Mouse (Mus musculus) erythroblast, embryonic 14.5 days (primary cell): ENCODE data around the gene Pllp. TPM values are rescaled to one million over a fixed set of nuclear protein-coding genes. Genes with fewer than 3 reads are reported as not detected.

ENCODE experiments used
- H3K27me3 ChIP-seq: 2 replicates; pipeline ENCODE4 v1.6.1; 2012; ENCODE audit warnings: inconsistent platforms; ENCODE audit not compliant: control insufficient read depth
- H3K36me3 ChIP-seq: 2 replicates; pipeline ENCODE4 v1.6.1; 2012; ENCODE audit warnings: mild to moderate bottlenecking, inconsistent platforms; ENCODE audit not compliant: control insufficient read depth
- H3K4me1 ChIP-seq: 2 replicates; pipeline ENCODE4 v1.6.1; 2012; ENCODE audit warnings: inconsistent platforms; ENCODE audit not compliant: control insufficient read depth
- H3K4me3 ChIP-seq: replicated peaks from 2 replicates; pipeline ENCODE3; 2012; ENCODE audit warnings: moderate library complexity, mild to moderate bottlenecking, inconsistent platforms
- H3K9me3 ChIP-seq: 2 replicates; pipeline ENCODE4 v1.6.1; 2012; ENCODE audit warnings: low read length, inconsistent platforms, mixed read lengths; ENCODE audit not compliant: control insufficient read depth
- GATA1 ChIP-seq: IDR thresholded peaks from 2 replicates; pipeline ENCODE4 v1.6.1; 2012; ENCODE audit warnings: low read length, inconsistent platforms, mixed read lengths
- TAL1 ChIP-seq: IDR thresholded peaks from 3 replicates; pipeline ENCODE4 v1.6.1; 2012; ENCODE audit warnings: low read length, inconsistent platforms, mixed read lengths
- polyA plus RNA-seq: library from polyadenylated mRNA; stranded (reverse); fragments of >175 nt; gene quantifications from 2 replicates; pipeline ENCODE4 v1.2.3, GENCODE M21; 2012

Pllp gene
- not detected in 2 replicates for polyA plus RNA-seq

GRCm38 (mm10) chr8:94695994-94696384 is at the start of gene Pllp:
Gene Pllp, minus strand, starts transcription at chr8:94696278.
- TF ChIP-seq TAL1, result no peak
- no peak for TF ChIP-seq GATA1
- Histone ChIP-seq H3K4me1 (peaks cover 8% of the 10 kb centered on the region), H3K9me3 (peaks cover 2% of the 10 kb centered on the region; the same call in 1 of the 2 replicates), H3K4me3 (peak within 1 kb of the TSS; percentile 46), H3K27me3 (peaks cover 73% of the 10 kb centered on the region), H3K36me3 (no peaks in the 10 kb centered on the region)

- H3K36me3 ChIP-seq, result no peaks in the 10 kb centered on the region
- H3K9me3 ChIP-seq, result peaks cover 4% of the 10 kb centered on the region
- peaks cover 18% of the 10 kb centered on the region for H3K4me1 ChIP-seq
- TF ChIP-seq GATA1 (no peak), TAL1 (no peak)
- H3K4me3 ChIP-seq, result no peak within 1 kb of the TSS
- H3K27me3 ChIP-seq, result peaks cover 35% of the 10 kb centered on the region
These were observed 49.6 kb upstream of the Pllp start, which contains the start of gene Ccl22 for GRCm38 (mm10) chr8:94745476-94746184. Gene Ccl22, plus strand, starts transcription at chr8:94745590.

GRCm38 (mm10) chr8:94744972-94745371 is 48.9 kb upstream of the Pllp start:
- Histone ChIP-seq H3K9me3 (peaks cover 9% of the 10 kb centered on the region), H3K4me3 (no peak overlapping the region), H3K4me1 (peaks cover 18% of the 10 kb centered on the region), H3K36me3 (no peaks in the 10 kb centered on the region), H3K27me3 (peaks cover 38% of the 10 kb centered on the region)
- TF ChIP-seq GATA1 (no peak), TAL1 (no peak)

- H3K27me3 ChIP-seq, result peaks cover 40% of the 10 kb centered on the region
- H3K9me3 ChIP-seq, result peaks cover 9% of the 10 kb centered on the region
- no peak for TF ChIP-seq GATA1
- no peak for TF ChIP-seq TAL1
- H3K36me3 ChIP-seq, result no peaks in the 10 kb centered on the region
- H3K4me1 ChIP-seq, result peaks cover 18% of the 10 kb centered on the region
- H3K4me3 ChIP-seq, result no peak overlapping the region
These were observed 48.4 kb upstream of the Pllp start for GRCm38 (mm10) chr8:94744484-94744883.

- Histone ChIP-seq H3K36me3 (no peaks in the 10 kb centered on the region), H3K9me3 (peaks cover 9% of the 10 kb centered on the region), H3K4me3 (no peak overlapping the region), H3K27me3 (peaks cover 38% of the 10 kb centered on the region), H3K4me1 (peaks cover 12% of the 10 kb centered on the region)
- no peak for TF ChIP-seq TAL1
- TF ChIP-seq GATA1, result no peak
These were observed 45.6 kb upstream of the Pllp start for GRCm38 (mm10) chr8:94741726-94742125.

- H3K4me3 ChIP-seq, result no peak overlapping the region
- peaks cover 24% of the 10 kb centered on the region for H3K4me1 ChIP-seq
- peaks cover 2% of the 10 kb centered on the region; the same call in 1 of the 2 replicates for H3K36me3 ChIP-seq
- TF ChIP-seq TAL1 (no peak), GATA1 (no peak)
- H3K9me3 ChIP-seq, result peaks cover 9% of the 10 kb centered on the region
- H3K27me3 ChIP-seq, result peaks cover 36% of the 10 kb centered on the region
These were observed 44.5 kb upstream of the Pllp start for GRCm38 (mm10) chr8:94740591-94740990.

GRCm38 (mm10) chr8:94739829-94740228 is 43.8 kb upstream of the Pllp start:
- peaks cover 31% of the 10 kb centered on the region for H3K4me1 ChIP-seq
- peaks cover 9% of the 10 kb centered on the region for H3K9me3 ChIP-seq
- H3K4me3 ChIP-seq, result no peak overlapping the region
- no peak for TF ChIP-seq GATA1
- no peak for TF ChIP-seq TAL1
- H3K27me3 ChIP-seq, result peaks cover 31% of the 10 kb centered on the region
- peaks cover 2% of the 10 kb centered on the region; the same call in 1 of the 2 replicates for H3K36me3 ChIP-seq

- Histone ChIP-seq H3K9me3 (peaks cover 8% of the 10 kb centered on the region), H3K27me3 (peaks cover 13% of the 10 kb centered on the region), H3K36me3 (peaks cover 13% of the 10 kb centered on the region), H3K4me3 (peak overlapping the region; percentile 45), H3K4me1 (peaks cover 64% of the 10 kb centered on the region)
- TF ChIP-seq TAL1 (no peak), GATA1 (no peak)
These were observed 39.5 kb upstream of the Pllp start for GRCm38 (mm10) chr8:94735426-94736094.

- no peak for TF ChIP-seq GATA1
- no peak for TF ChIP-seq TAL1
- Histone ChIP-seq H3K4me3 (no peak overlapping the region), H3K36me3 (peaks cover 13% of the 10 kb centered on the region), H3K9me3 (peaks cover 4% of the 10 kb centered on the region; the same call in 1 of the 2 replicates), H3K4me1 (peaks cover 69% of the 10 kb centered on the region), H3K27me3 (peaks cover 9% of the 10 kb centered on the region)
These were observed 38.8 kb upstream of the Pllp start for GRCm38 (mm10) chr8:94734735-94735350.
